Mouse (Mus musculus) adrenal gland, adult 8-10 months (tissue): ENCODE results near the gene Adamts13. TPM values are rescaled to one million over a fixed set of nuclear protein-coding genes. Genes with fewer than 3 reads are reported as not detected.

Experiments
- DNase-seq: peaks from one replicate; pipeline ENCODE4 v3.0.0; 2022
- total RNA-seq, 4 experiments: library from RNA; stranded (reverse); gene quantifications; 2 replicates each; pipeline ENCODE4 v1.2.4; 2022

The Adamts13 gene
- total RNA-seq, 4 experiments from 2014 or later = not detected

GRCm38 (mm10) chr2:26973960-26974359, 744 bp downstream of the Adamts13 start:
- no peak for DNase-seq

GRCm38 (mm10) chr2:26980361-26980760, 7.1 kb downstream of the Adamts13 start:
- no peak for DNase-seq

GRCm38 (mm10) chr2:26984179-26984578, 11.0 kb downstream of the Adamts13 start:
- DNase-seq = no peak

- DNase-seq = no peak
Observed at GRCm38 (mm10) chr2:26984640-26985039, 11.4 kb downstream of the Adamts13 start.

GRCm38 (mm10) chr2:26993936-26994335, 20.7 kb downstream of the Adamts13 start:
- DNase-seq = no peak

GRCm38 (mm10) chr2:26997498-26997897, 24.3 kb downstream of the Adamts13 start:
- no peak for DNase-seq

GRCm38 (mm10) chr2:26997993-26998392, 24.8 kb downstream of the Adamts13 start:
- DNase-seq = no peak

- no peak for DNase-seq
Observed at GRCm38 (mm10) chr2:27006255-27006654, 33.0 kb downstream of the Adamts13 start.

- DNase-seq = no peak
Observed at GRCm38 (mm10) chr2:27007701-27008100, 34.5 kb downstream of the Adamts13 start.

GRCm38 (mm10) chr2:27009714-27010244, 36.6 kb downstream of the Adamts13 start, which contains the start of gene Cacfd1:
Gene Cacfd1, plus strand, starts transcription at chr2:27009926.
- peak; percentile 81 for DNase-seq

GRCm38 (mm10) chr2:27017802-27018201, 44.6 kb downstream of the Adamts13 start:
- peak; percentile 36 for DNase-seq

- no peak for DNase-seq
Observed at GRCm38 (mm10) chr2:27019530-27019929, 46.3 kb downstream of the Adamts13 start.

- DNase-seq = no peak
Observed at GRCm38 (mm10) chr2:27021103-27021502, 47.9 kb downstream of the Adamts13 start.

- no peak for DNase-seq
Observed at GRCm38 (mm10) chr2:27022612-27023011, 49.4 kb downstream of the Adamts13 start.

GRCm38 (mm10) chr2:27024136-27024535, 50.9 kb downstream of the Adamts13 start:
- no peak for DNase-seq

GRCm38 (mm10) chr2:27025545-27025944, 52.3 kb downstream of the Adamts13 start:
- DNase-seq = no peak

- DNase-seq = no peak
Observed at GRCm38 (mm10) chr2:27026332-27026731, 53.1 kb downstream of the Adamts13 start.

GRCm38 (mm10) chr2:27026857-27027617, 53.8 kb downstream of the Adamts13 start:
- DNase-seq = no peak

- DNase-seq = peak; percentile 82
Observed at GRCm38 (mm10) chr2:27027618-27028436, 54.6 kb downstream of the Adamts13 start, which contains the start of gene Slc2a6. Gene Slc2a6, minus strand, starts transcription at chr2:27027998.

GRCm38 (mm10) chr2:27028437-27029015, 55.3 kb downstream of the Adamts13 start:
- DNase-seq = no peak

GRCm38 (mm10) chr2:27032361-27032760, 59.1 kb downstream of the Adamts13 start:
- no peak for DNase-seq

GRCm38 (mm10) chr2:27036003-27036402, 62.8 kb downstream of the Adamts13 start:
- no peak for DNase-seq

GRCm38 (mm10) chr2:27037008-27037407, 63.8 kb downstream of the Adamts13 start:
- DNase-seq = no peak
